In genomic region chr12:25099313-25099562, GRCm38 (mm10) we compare ENCODE assay signal across 9 mouse cellular contexts. TPM values are rescaled to one million over a fixed set of nuclear protein-coding genes. Genes with fewer than 3 reads are reported as not detected.
DNase-seq lines count a peak whose midpoint lies in the region; ATAC-seq lines count a peak whose summit lies in the region.
"Had no signal": no experiment of that assay in that cellular context is flagged by ENCODE, and none has a peak within 500 bp of the region (broad histone marks: within the 10 kb centered on the region; RNA-seq: fewer than 3 reads in every experiment).

No protein-coding gene starts in this region.

- H3K4me1 ChIP-seq in forebrain, embryonic 12.5 days = peaks cover 48% of the 10 kb centered on the region
- H3K4me1 ChIP-seq in hindbrain, embryonic 14.5 days (replicated peaks; ENCODE audit: control insufficient read depth, insufficient read depth, low read length) = peaks cover 31% of the 10 kb centered on the region
- peaks cover 44% of the 10 kb centered on the region for H3K4me1 ChIP-seq in limb, embryonic 15.5 days
- peaks cover 58% of the 10 kb centered on the region for H3K4me1 ChIP-seq in midbrain, embryonic 15.5 days

- ATAC-seq in forebrain, embryonic 12.5 days (ENCODE audit: low FRiP score) = no peak
- no peak for ATAC-seq in hindbrain, embryonic 14.5 days (ENCODE audit: low FRiP score)
- ATAC-seq in limb, embryonic 15.5 days (ENCODE audit: insufficient number of reproducible peaks, low FRiP score, low TSS enrichment, low read depth) = no peak
- no peak for ATAC-seq in midbrain, embryonic 15.5 days (replicated peaks)
- no peak for ATAC-seq in frontal cortex, adult (ENCODE audit: low TSS enrichment)

- peaks cover 8% of the 10 kb centered on the region; the same call in 1 of the 2 replicates for H3K27me3 ChIP-seq in forebrain, embryonic 12.5 days
- no peaks in the 10 kb centered on the region for H3K27me3 ChIP-seq in hindbrain, embryonic 14.5 days (ENCODE audit: control insufficient read depth, insufficient read depth, low read length)
- H3K27me3 ChIP-seq in limb, embryonic 15.5 days = no peaks in the 10 kb centered on the region
- H3K27me3 ChIP-seq in midbrain, embryonic 15.5 days (replicated peaks) = no peaks in the 10 kb centered on the region

- no peaks in the 10 kb centered on the region for H3K9me3 ChIP-seq in forebrain, embryonic 12.5 days
- no peaks in the 10 kb centered on the region for H3K9me3 ChIP-seq in hindbrain, embryonic 14.5 days (ENCODE audit: control insufficient read depth, low read length)
- H3K9me3 ChIP-seq in limb, embryonic 15.5 days = no peaks in the 10 kb centered on the region
- H3K9me3 ChIP-seq in midbrain, embryonic 15.5 days = no peaks in the 10 kb centered on the region

- H3K4me3 ChIP-seq in forebrain, embryonic 12.5 days (replicated peaks) = peak overlapping the region; percentile 52
- peak overlapping the region; percentile 68 for H3K4me3 ChIP-seq in hindbrain, embryonic 14.5 days (replicated peaks; ENCODE audit: low read length)
- peak overlapping the region; percentile 78 for H3K4me3 ChIP-seq in limb, embryonic 15.5 days
- peak overlapping the region; percentile 71 for H3K4me3 ChIP-seq in midbrain, embryonic 15.5 days

- peak overlapping the region; percentile 77 for H3K9ac ChIP-seq in forebrain, embryonic 12.5 days
- peak overlapping the region; percentile 72 for H3K9ac ChIP-seq in hindbrain, embryonic 14.5 days
- H3K9ac ChIP-seq in limb, embryonic 15.5 days = peak overlapping the region; percentile 39
- H3K9ac ChIP-seq in midbrain, embryonic 15.5 days = peak overlapping the region; percentile 70; the same call in 1 of the 2 replicates

- 1% methylated on average over 9 of the region's 9 CpGs for WGBS in forebrain, embryonic 12.5 days
- 2% methylated on average over 9 of the region's 9 CpGs for WGBS in hindbrain, embryonic 14.5 days
- 0% methylated on average over 9 of the region's 9 CpGs for WGBS in limb, embryonic 15.5 days
- 2% methylated on average over 9 of the region's 9 CpGs for WGBS in midbrain, embryonic 15.5 days

- peak overlapping the region; percentile 93 for H3K27ac ChIP-seq in forebrain, embryonic 12.5 days
- H3K27ac ChIP-seq in hindbrain, embryonic 14.5 days = peak overlapping the region; percentile 93
- peak overlapping the region; percentile 97 for H3K27ac ChIP-seq in limb, embryonic 15.5 days
- H3K27ac ChIP-seq in midbrain, embryonic 15.5 days = peak overlapping the region; percentile 93

- H3K4me2 ChIP-seq in forebrain, embryonic 12.5 days = peak overlapping the region; percentile 95
- peak overlapping the region; percentile 92 for H3K4me2 ChIP-seq in hindbrain, embryonic 14.5 days (replicated peaks)
- peak overlapping the region; percentile 82 for H3K4me2 ChIP-seq in limb, embryonic 15.5 days
- peak overlapping the region; percentile 96 for H3K4me2 ChIP-seq in midbrain, embryonic 15.5 days

- no peaks in the 10 kb centered on the region for H3K36me3 ChIP-seq in forebrain, embryonic 12.5 days (replicated peaks)
- H3K36me3 ChIP-seq in hindbrain, embryonic 14.5 days (replicated peaks; ENCODE audit: control insufficient read depth, insufficient read depth) = no peaks in the 10 kb centered on the region
- no peaks in the 10 kb centered on the region for H3K36me3 ChIP-seq in limb, embryonic 15.5 days
- no peaks in the 10 kb centered on the region for H3K36me3 ChIP-seq in midbrain, embryonic 15.5 days (replicated peaks)
- H3K36me3 ChIP-seq: G1E had no signal

- peak; percentile 87 for DNase-seq in embryo, embryonic 11 days
- DNase-seq in embryo, embryonic 10 days (ENCODE audit: low spot score) = no peak
- DNase-seq in NIH3T3 (ENCODE audit: low read depth) = peak; percentile 80
- DNase-seq in hindbrain, embryonic 14.5 days (ENCODE audit: low spot score) = peak; percentile 65

RNA-seq across cellular contexts. Expression of gene Id2, which starts 2.3 kb away (rescaled TPM):
- 163 TPM in 2 replicates for polyA plus RNA-seq in forebrain, embryonic 12.5 days (2016; fragmentation: Nextera tagmentation; extraction: Ambion mirVana)
- polyA plus RNA-seq in hindbrain, embryonic 14.5 days (2014; fragmentation: Nextera tagmentation; extraction: Ambion mirVana) = 314 and 316 TPM in 2 replicates
- 265 and 283 TPM in 2 replicates for polyA plus RNA-seq in limb, embryonic 15.5 days (2015; fragmentation: Nextera tagmentation; extraction: Ambion mirVana)
- 138 TPM in 2 replicates for polyA plus RNA-seq in midbrain, embryonic 15.5 days (2015; fragmentation: Nextera tagmentation; extraction: Ambion mirVana)
- polyA plus RNA-seq: G1E had no signal
